Mouse (Mus musculus) stomach, postnatal 0 days (tissue): ENCODE data around the gene Ckb. TPM values are rescaled to one million over a fixed set of nuclear protein-coding genes. Genes with fewer than 3 reads are reported as not detected.

Source experiments
- ATAC-seq: fragments of 200-750 bp; cut with Nextera tagmentation; 2 replicates; pipeline ENCODE4 v1.8.0; 2017; ENCODE audit not compliant: low FRiP score, low TSS enrichment
- DNase-seq: peaks from one replicate; pipeline ENCODE4 v3.0.0-alpha.2; 2016; ENCODE audit warnings: low spot score
- H3K27ac ChIP-seq: fragments of 300-500 bp; sonication (generic); replicated peaks from 2 replicates; pipeline ENCODE4 v1.5.1; 2014; ENCODE audit warnings: mild to moderate bottlenecking, control low read depth
- H3K27me3 ChIP-seq: fragments of 300-500 bp; sonication (generic); 2 replicates; pipeline ENCODE4 v1.6.1; 2014; ENCODE audit warnings: low read length; ENCODE audit not compliant: control insufficient read depth, insufficient read depth
- H3K36me3 ChIP-seq: fragments of 300-500 bp; sonication (generic); 2 replicates; pipeline ENCODE4 v1.6.1; 2014; ENCODE audit warnings: low read length, mixed read lengths; ENCODE audit not compliant: control insufficient read depth, insufficient read depth
- H3K4me1 ChIP-seq: fragments of 300-500 bp; sonication (generic); replicated peaks from 2 replicates; pipeline ENCODE4 v1.6.1; 2014; ENCODE audit warnings: antibody characterized with exemption; ENCODE audit not compliant: control insufficient read depth, insufficient read depth
- H3K4me2 ChIP-seq: fragments of 300-500 bp; sonication (generic); replicated peaks from 2 replicates; pipeline ENCODE4 v1.6.1; 2014; ENCODE audit warnings: low read depth, mild to moderate bottlenecking, control low read depth, moderate library complexity
- H3K4me3 ChIP-seq: fragments of 300-500 bp; sonication (generic); 2 replicates; pipeline ENCODE4 v1.5.1; 2014; ENCODE audit warnings: low read depth, low read length, control low read depth
- H3K9ac ChIP-seq: fragments of 300-500 bp; sonication (generic); 2 replicates; pipeline ENCODE4 v1.6.1; 2014; ENCODE audit warnings: mild to moderate bottlenecking, low read length, control low read depth, mixed read lengths
- H3K9me3 ChIP-seq: fragments of 300-500 bp; sonication (generic); 2 replicates; pipeline ENCODE4 v1.6.1; 2016; ENCODE audit warnings: low read length; ENCODE audit not compliant: control insufficient read depth
- CTCF ChIP-seq: IDR thresholded peaks from 2 replicates; pipeline ENCODE4 v1.5.1; 2016; ENCODE audit warnings: antibody characterized with exemption, low read depth, mild to moderate bottlenecking, moderate library complexity
- EP300 ChIP-seq: optimal IDR thresholded peaks from 2 replicates; pipeline ENCODE3; 2016; ENCODE audit warnings: antibody characterized with exemption
- WGBS: fragments of 180-500 bp; shearing (Covaris S2); extraction: QIAGEN DNeasy Blood & Tissue Kit; methylation state at CpG from one replicate; pipeline ENCODE4 v1.1.7; 2014; 5-methylcytosine and 5-hydroxymethylcytosine counted together
- polyA plus RNA-seq: library from polyadenylated mRNA; unstranded; fragments of >200 nt; fragmentation: Nextera tagmentation; extraction: Ambion mirVana; gene quantifications from 2 replicates; pipeline ENCODE4 v1.2.1, GENCODE M21; 2015

The Ckb gene
- polyA plus RNA-seq, 1 experiment from 2014 or later, result 532 TPM

GRCm38 (mm10) chr12:111689426-111689825 is 17.3 kb upstream of the Ckb start:
- no peak for TF ChIP-seq CTCF
- no peak for TF ChIP-seq EP300
- Histone ChIP-seq H3K27me3 (no peaks in the 10 kb centered on the region), H3K4me3 (no peak overlapping the region), H3K27ac (no peak overlapping the region), H3K9me3 (no peaks in the 10 kb centered on the region), H3K4me2 (no peak overlapping the region), H3K9ac (no peak overlapping the region), H3K4me1 (peaks cover 18% of the 10 kb centered on the region), H3K36me3 (no peaks in the 10 kb centered on the region)
- no peak for ATAC-seq
- no peak for DNase-seq
- WGBS, result 60% methylated on average over 11 of the region's 11 CpGs

- Histone ChIP-seq H3K36me3 (peaks cover 3% of the 10 kb centered on the region; the same call in 1 of the 2 replicates), H3K9me3 (no peaks in the 10 kb centered on the region), H3K4me1 (peaks cover 12% of the 10 kb centered on the region), H3K9ac (0 out of 2 replicates have a peak overlapping the region, but pooled peaks have one; percentile 18), H3K27me3 (no peaks in the 10 kb centered on the region), H3K4me2 (no peak overlapping the region), H3K4me3 (no peak overlapping the region), H3K27ac (peak overlapping the region; percentile 85)
- DNase-seq (no peak), ATAC-seq (no peak)
- TF ChIP-seq CTCF, result no peak
- TF ChIP-seq EP300, result no peak
- WGBS, result 43% methylated on average over 2 of the region's 2 CpGs
Measured at GRCm38 (mm10) chr12:111688069-111688428, 15.9 kb upstream of the Ckb start.

- DNase-seq (peak; percentile 63), ATAC-seq (peak; percentile 47)
- no peak overlapping the region for H3K4me2 ChIP-seq
- H3K9me3 ChIP-seq, result no peaks in the 10 kb centered on the region
- H3K4me1 ChIP-seq, result peaks cover 13% of the 10 kb centered on the region
- H3K27me3 ChIP-seq, result no peaks in the 10 kb centered on the region
- TF ChIP-seq CTCF (no peak), EP300 (no peak)
- H3K9ac ChIP-seq, result peak overlapping the region; percentile 18; the same call in 1 of the 2 replicates
- WGBS, result 22% methylated on average over 14 of the region's 14 CpGs
- peak overlapping the region; percentile 85 for H3K27ac ChIP-seq
- no peak overlapping the region for H3K4me3 ChIP-seq
- peaks cover 3% of the 10 kb centered on the region; the same call in 1 of the 2 replicates for H3K36me3 ChIP-seq
Measured at GRCm38 (mm10) chr12:111687350-111688068, 15.4 kb upstream of the Ckb start.

- Histone ChIP-seq H3K9me3 (no peaks in the 10 kb centered on the region), H3K9ac (no peak overlapping the region), H3K27me3 (no peaks in the 10 kb centered on the region), H3K4me1 (peaks cover 14% of the 10 kb centered on the region), H3K27ac (peak overlapping the region; percentile 85), H3K4me2 (no peak overlapping the region), H3K4me3 (no peak overlapping the region), H3K36me3 (peaks cover 3% of the 10 kb centered on the region; the same call in 1 of the 2 replicates)
- TF ChIP-seq CTCF, result no peak
- TF ChIP-seq EP300, result no peak
- ATAC-seq (no peak), DNase-seq (no peak)
- 79% methylated on average over 4 of the region's 4 CpGs for whole genome bisulfite sequencing
Measured at GRCm38 (mm10) chr12:111686390-111686789, 14.3 kb upstream of the Ckb start.

- Histone ChIP-seq H3K4me3 (no peak overlapping the region), H3K4me2 (no peak overlapping the region), H3K4me1 (peaks cover 12% of the 10 kb centered on the region; the same call in 1 of the 2 replicates), H3K27me3 (no peaks in the 10 kb centered on the region), H3K9ac (peak overlapping the region; percentile 38; the same call in 1 of the 2 replicates), H3K36me3 (peaks cover 3% of the 10 kb centered on the region; the same call in 1 of the 2 replicates), H3K9me3 (no peaks in the 10 kb centered on the region), H3K27ac (peak overlapping the region; percentile 97)
- WGBS, result 46% methylated on average over 5 of the region's 5 CpGs
- DNase-seq (no peak), ATAC-seq (peak; percentile 47)
- TF ChIP-seq EP300 (no peak), CTCF (no peak)
Measured at GRCm38 (mm10) chr12:111682806-111683205, 10.7 kb upstream of the Ckb start.

- WGBS, result 54% methylated on average over 5 of the region's 5 CpGs
- DNase-seq, result no peak
- Histone ChIP-seq H3K4me2 (no peak overlapping the region), H3K36me3 (peaks cover 3% of the 10 kb centered on the region; the same call in 1 of the 2 replicates), H3K9ac (peak overlapping the region; percentile 52; the same call in 1 of the 2 replicates), H3K9me3 (no peaks in the 10 kb centered on the region), H3K27ac (peak overlapping the region; percentile 97), H3K4me1 (peaks cover 12% of the 10 kb centered on the region), H3K4me3 (no peak overlapping the region), H3K27me3 (no peaks in the 10 kb centered on the region)
- TF ChIP-seq EP300 (no peak), CTCF (no peak)
- ATAC-seq, result peak; percentile 28; the same call in 1 of the 2 replicates
Measured at GRCm38 (mm10) chr12:111682003-111682402, 9.9 kb upstream of the Ckb start.
